Mouse (Mus musculus) layer of hippocampus, postnatal 36 days (tissue): ENCODE results near the gene Aip. TPM values are rescaled to one million over a fixed set of nuclear protein-coding genes. Genes with fewer than 3 reads are reported as not detected.

ENCODE experiments used
- total RNA-seq, 2 experiments: library from RNA; stranded (reverse); gene quantifications; 2 replicates each; pipeline ENCODE4 v1.2.3; 2021

Aip gene
- total RNA-seq, 2 experiments from 2014 or later: 108 to 128 TPM

Other genes starting within 250 kb of the Aip start
- 10 to 100 TPM; 20.2 to 22.4 TPM for gene Tcirg1, start 218.7 kb downstream of the Aip start, total RNA-seq
- 100 to 1,000 TPM; 133 to 144 TPM for gene Ndufs8, start 213.1 kb downstream of the Aip start, total RNA-seq
- gene Aldh3b1, start 196.1 kb downstream of the Aip start, total RNA-seq: 1 to 10 TPM; 2.8 to 3.0 TPM
- 10 to 100 TPM; 14.2 to 14.5 TPM for gene Unc93b1, start 190.7 kb downstream of the Aip start, total RNA-seq
- gene Aldh3b3, start 167.2 kb downstream of the Aip start, total RNA-seq: not detected
- gene Aldh3b2, start 153.5 kb downstream of the Aip start, total RNA-seq: under 1 TPM; 0.72 to 0.86 TPM
- 1 to 10 TPM; 1.4 TPM for gene Acy3, start 139.3 kb downstream of the Aip start, total RNA-seq
- gene Tbx10, start 133.1 kb downstream of the Aip start, total RNA-seq: not detected
- 10 to 100 TPM in 1 of 2 experiments, 1 to 10 TPM in 1; 8.2 to 11.1 TPM for gene Nudt8, start 125.3 kb downstream of the Aip start, total RNA-seq
- gene Gm49405, start 125.2 kb downstream of the Aip start, total RNA-seq: 1 to 10 TPM; 1.4 to 2.1 TPM
- gene Doc2g, start 122.5 kb downstream of the Aip start, total RNA-seq: 1 to 10 TPM; 4.2 to 4.4 TPM
- 100 to 1,000 TPM; 238 to 250 TPM for gene Ndufv1, start 113.1 kb downstream of the Aip start, total RNA-seq
- 100 to 1,000 TPM; 377 to 393 TPM for gene Gstp1, start 87.9 kb downstream of the Aip start, total RNA-seq
- 10 to 100 TPM; 36.3 to 43.5 TPM for gene Gstp2, start 79.8 kb downstream of the Aip start, total RNA-seq
- gene Gstp3, start 66.3 kb downstream of the Aip start, total RNA-seq: not detected
- not detected for gene Cabp2, start 44.3 kb downstream of the Aip start, total RNA-seq
- gene Cdk2ap2, start 28.7 kb downstream of the Aip start, total RNA-seq: 10 to 100 TPM; 29.7 to 46.0 TPM
- 100 to 1,000 TPM; 169 to 174 TPM for gene Pitpnm1, start 25.9 kb downstream of the Aip start, total RNA-seq
- under 1 TPM; 0.10 TPM for gene Gpr152, start 13.9 kb upstream of the Aip start, total RNA-seq
- under 1 TPM; 0.17 to 0.28 TPM for gene Cabp4, start 18.2 kb upstream of the Aip start, total RNA-seq
- 10 to 100 TPM; 83.8 to 90.0 TPM for gene Coro1b, start 22.8 kb upstream of the Aip start, total RNA-seq
- 1 to 10 TPM; 1.6 to 3.8 TPM for gene Ptprcap, start 27.7 kb upstream of the Aip start, total RNA-seq
- 10 to 100 TPM; 34.5 to 45.1 TPM for gene Rps6kb2, start 37.5 kb upstream of the Aip start, total RNA-seq
- gene Carns1, start 49.6 kb upstream of the Aip start, total RNA-seq: 1 to 10 TPM; 7.1 to 9.9 TPM
- 1 to 10 TPM in 1 of 2 experiments, under 1 TPM in 1; 0.56 to 1.3 TPM for gene Tbc1d10c, start 65.4 kb upstream of the Aip start, total RNA-seq
- gene Ppp1ca, start 66.2 kb upstream of the Aip start, total RNA-seq: 100 to 1,000 TPM; 255 to 265 TPM
- gene Rad9a, start 75.8 kb upstream of the Aip start, total RNA-seq: 1 to 10 TPM; 5.5 to 7.1 TPM
- gene Clcf1, start 88.4 kb upstream of the Aip start, total RNA-seq: under 1 TPM; 0.32 to 0.83 TPM
- not detected for gene AC109138.7, start 88.5 kb upstream of the Aip start, total RNA-seq
- 10 to 100 TPM; 12.4 to 16.6 TPM for gene Pold4, start 106.0 kb upstream of the Aip start, total RNA-seq
- gene Ssh3, start 143.3 kb upstream of the Aip start, total RNA-seq: 10 to 100 TPM; 53.4 to 59.5 TPM
- 10 to 100 TPM; 65.2 to 66.9 TPM for gene Ankrd13d, start 157.3 kb upstream of the Aip start, total RNA-seq
- gene Grk2, start 180.4 kb upstream of the Aip start, total RNA-seq: 100 to 1,000 TPM; 195 to 208 TPM